Mouse (Mus musculus) thymus, adult 2 months (tissue): ENCODE measurements at regions not wholly inside any gene's neighbourhood (a gene's known extent, or its start where the extent isn't known, plus 50 kb on each side); places are given as distances from the start of the nearest gene placed in this dataset.

Experiments used
- CTCF ChIP-seq: fragments of 200-500 bp; IDR thresholded peaks from 2 replicates; pipeline ENCODE4 v1.5.1; 2012; ENCODE audit warnings: mild to moderate bottlenecking, control low read depth, low read length, moderate library complexity, borderline replicate concordance; ENCODE audit not compliant: control insufficient read depth, poor library complexity, insufficient read depth; ENCODE audit errors: extremely low read depth
- POLR2A ChIP-seq: fragments of 200-500 bp; IDR thresholded peaks from 2 replicates; pipeline ENCODE4 v1.6.1; 2012; ENCODE audit warnings: mild to moderate bottlenecking, low read length, control low read depth, moderate library complexity; ENCODE audit not compliant: control insufficient read depth, poor library complexity, insufficient read depth; ENCODE audit errors: extremely low read depth

DNA sequence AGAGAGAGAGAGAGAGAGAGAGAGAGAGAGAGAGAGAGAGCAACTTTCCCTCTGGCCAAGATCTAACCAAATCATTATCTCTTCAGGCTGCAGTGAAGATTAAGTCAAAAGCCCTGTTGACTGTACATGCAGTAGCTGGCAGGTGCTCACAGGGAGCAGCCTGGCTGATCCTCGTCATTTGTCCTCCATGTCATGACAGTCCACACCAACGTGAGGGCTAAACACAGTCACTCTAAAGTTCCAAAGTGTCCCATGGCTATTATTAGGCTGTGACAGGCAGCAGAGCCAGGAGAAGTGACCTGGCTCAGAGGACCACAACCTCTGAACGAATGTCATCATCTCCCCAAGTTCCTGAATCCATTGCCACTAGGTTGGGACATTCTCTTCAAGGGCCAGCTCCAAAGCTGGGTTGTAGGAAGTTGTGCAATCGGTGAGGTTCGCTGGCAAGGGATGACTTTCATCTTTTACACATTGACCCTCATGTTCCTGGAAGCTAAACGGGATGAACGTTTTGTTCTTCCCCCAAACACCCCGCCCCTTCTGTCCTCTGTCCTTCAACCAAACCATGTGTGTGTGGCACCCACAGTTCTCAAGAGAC lies 138.4 kb downstream of the Tomm20 start:
- TF ChIP-seq POLR2A, result no peak
- TF ChIP-seq CTCF, result no peak
